Mouse (Mus musculus) MEL (cell line): Measurements from ENCODE around the gene Brsk1. TPM values are rescaled to one million over a fixed set of nuclear protein-coding genes. Genes with fewer than 3 reads are reported as not detected.

Experiments
- DNase-seq: peaks from one replicate; pipeline ENCODE4 v3.0.0; 2011; ENCODE audit warnings: low read depth, low spot score
- H3K27ac ChIP-seq: 2 replicates; pipeline ENCODE4 v1.5.1; 2012; ENCODE audit warnings: low read depth, mild to moderate bottlenecking, control low read depth, low read length, moderate library complexity; ENCODE audit not compliant: control insufficient read depth
- H3K27me3 ChIP-seq, 2 experiments: fragments of 150-350 bp in 1 of 2; sonication (generic) in 1 of 2; 2 replicates each; pipeline ENCODE4 v1.6.1; 2012; ENCODE audit warnings: low read length in 2 of 2, mild to moderate bottlenecking in 2 of 2, improper control_type of control experiment in 1 of 2, moderate library complexity in 1 of 2; ENCODE audit not compliant: insufficient read depth in 2 of 2, control insufficient read depth in 1 of 2
- H3K36me3 ChIP-seq, 2 experiments: 2 replicates each; pipeline ENCODE4 v1.6.1; 2012 to 2014; ENCODE audit warnings: low read length in 2 of 2, improper control_type of control experiment in 1 of 2, inconsistent platforms in 1 of 2, mild to moderate bottlenecking in 1 of 2; ENCODE audit not compliant: insufficient read depth in 2 of 2, control insufficient read depth in 1 of 2
- H3K4me1 ChIP-seq, 2 experiments: fragments of 150-350 bp in 1 of 2; sonication (generic) in 1 of 2; 2 replicates each; pipeline ENCODE4 v1.6.1; 2012; ENCODE audit warnings: low read length in 2 of 2, improper control_type of control experiment in 1 of 2, mild to moderate bottlenecking in 1 of 2; ENCODE audit not compliant: insufficient read depth in 2 of 2, control insufficient read depth in 1 of 2
- H3K4me3 ChIP-seq, 2 experiments: fragments of 150-350 bp in 1 of 2; sonication (generic) in 1 of 2; 2 replicates each; pipeline ENCODE4 v1.5.1; 2012; ENCODE audit warnings: low read depth in 2 of 2, low read length in 2 of 2, mild to moderate bottlenecking in 2 of 2, moderate library complexity in 2 of 2, control low read depth in 1 of 2, improper control_type of control experiment in 1 of 2; ENCODE audit not compliant: control insufficient read depth in 1 of 2, insufficient read depth in 1 of 2
- H3K79me2 ChIP-seq: 2 replicates; pipeline ENCODE4 v1.6.1; 2012; ENCODE audit warnings: mild to moderate bottlenecking, low read length, moderate library complexity; ENCODE audit not compliant: control insufficient read depth, poor library complexity, insufficient read depth
- H3K9ac ChIP-seq: 2 replicates; pipeline ENCODE4 v1.6.1; 2012; ENCODE audit warnings: low read depth, mild to moderate bottlenecking, control low read depth, low read length, moderate library complexity; ENCODE audit not compliant: control insufficient read depth, poor library complexity, severe bottlenecking
- H3K9me3 ChIP-seq: fragments of 150-350 bp; sonication (generic); replicated peaks from 2 replicates; pipeline ENCODE4 v1.6.1; 2012; ENCODE audit warnings: mild to moderate bottlenecking, low read length, improper control_type of control experiment, moderate library complexity; ENCODE audit not compliant: insufficient read depth
- CHD1 ChIP-seq: IDR thresholded peaks from 2 replicates; pipeline ENCODE4 v1.6.1; 2012; ENCODE audit warnings: low read depth, mild to moderate bottlenecking, inconsistent platforms, low read length, improper control_type of control experiment
- CHD2 ChIP-seq: IDR thresholded peaks from 2 replicates; pipeline ENCODE4 v1.6.1; 2011; ENCODE audit warnings: low read length, improper control_type of control experiment
- ELF1 ChIP-seq: IDR thresholded peaks from 2 replicates; pipeline ENCODE4 v1.6.1; 2014; ENCODE audit warnings: low read depth, mild to moderate bottlenecking, inconsistent platforms, low read length, improper control_type of control experiment, moderate library complexity
- GATA1 ChIP-seq: IDR thresholded peaks from 2 replicates; pipeline ENCODE4 v1.6.1; 2011; ENCODE audit warnings: low read depth, low read length, improper control_type of control experiment
- HCFC1 ChIP-seq: IDR thresholded peaks from 2 replicates; pipeline ENCODE4 v1.6.1; 2012; ENCODE audit warnings: low read depth, mild to moderate bottlenecking, inconsistent platforms, low read length, improper control_type of control experiment, moderate library complexity
- JUND ChIP-seq: IDR thresholded peaks from 2 replicates; pipeline ENCODE4 v1.6.1; 2011; ENCODE audit warnings: low read depth, mild to moderate bottlenecking, improper control_type of control experiment, low read length
- KAT2A ChIP-seq: conservative IDR thresholded peaks from 2 replicates; pipeline ENCODE4 v1.6.1; 2012; ENCODE audit warnings: low read depth, low read length, improper control_type of control experiment, inconsistent platforms
- MXI1 ChIP-seq: IDR thresholded peaks from 2 replicates; pipeline ENCODE4 v1.6.1; 2011; ENCODE audit warnings: mild to moderate bottlenecking, low read depth, low read length, improper control_type of control experiment
- NELFE ChIP-seq: IDR thresholded peaks from 2 replicates; pipeline ENCODE4 v1.6.1; 2011; ENCODE audit warnings: low read depth, low read length, improper control_type of control experiment
- NRF1 ChIP-seq: IDR thresholded peaks from 2 replicates; pipeline ENCODE4 v1.6.1; 2014; ENCODE audit warnings: low read depth, mild to moderate bottlenecking, inconsistent platforms, low read length, improper control_type of control experiment, moderate library complexity; ENCODE audit not compliant: poor library complexity, insufficient read depth, severe bottlenecking
- POLR2A ChIP-seq, 2 experiments: IDR thresholded peaks; 2 replicates each; pipeline ENCODE4 v1.6.1; 2011 to 2012; ENCODE audit warnings: low read length in 2 of 2, mild to moderate bottlenecking in 2 of 2, control low read depth in 1 of 2, improper control_type of control experiment in 1 of 2, low read depth in 1 of 2, moderate library complexity in 1 of 2; ENCODE audit not compliant: control insufficient read depth in 1 of 2, insufficient read depth in 1 of 2, poor library complexity in 1 of 2
- POLR2AphosphoS2 ChIP-seq: IDR thresholded peaks from 2 replicates; pipeline ENCODE4 v1.6.1; 2011; ENCODE audit warnings: low read length, improper control_type of control experiment
- SIN3A ChIP-seq: IDR thresholded peaks from 2 replicates; pipeline ENCODE4 v1.6.1; 2012; ENCODE audit warnings: low read length, improper control_type of control experiment, inconsistent platforms
- SMC3 ChIP-seq: IDR thresholded peaks from 2 replicates; pipeline ENCODE4 v1.6.1; 2011; ENCODE audit warnings: low read depth, low read length, improper control_type of control experiment
- TBP ChIP-seq: IDR thresholded peaks from 2 replicates; pipeline ENCODE4 v1.8.0; 2011; ENCODE audit warnings: low read depth, low read length, improper control_type of control experiment
- UBTF ChIP-seq: IDR thresholded peaks from 2 replicates; pipeline ENCODE4 v1.6.1; 2012; ENCODE audit warnings: low read depth, mild to moderate bottlenecking, inconsistent platforms, low read length, improper control_type of control experiment, moderate library complexity, borderline replicate concordance; ENCODE audit not compliant: insufficient read depth
- polyA plus RNA-seq, 2 experiments: library from polyadenylated mRNA; stranded (reverse) in 1 of 2; unstranded in 1 of 2; fragments of >175 nt in 1 of 2; fragments of >200 nt in 1 of 2; gene quantifications; 2 replicates each; pipeline versions ENCODE4 v1.2.1 to v1.2.4; 2012; ENCODE audit warnings: low replicate concordance in 2 of 2, low read depth in 1 of 2; ENCODE audit not compliant: insufficient read length in 2 of 2, insufficient read depth in 1 of 2, missing spikeins in 1 of 2
- total RNA-seq: library from RNA; depleted of rRNA; stranded (reverse); fragments of 300-350 nt; gene quantifications from 2 replicates; pipeline ENCODE4 v1.2.3, GENCODE M21; 2012

Brsk1 gene
- total and polyA plus RNA-seq, 3 experiments: 0.06 TPM; not detected in 2

GRCm38 (mm10) chr7:4739041-4739543 lies 48.7 kb downstream of the Brsk1 start:
- no peaks in the 10 kb centered on the region for H3K9me3 ChIP-seq
- TF ChIP-seq POLR2AphosphoS2: no peak
- no peak for TF ChIP-seq GATA1
- TF ChIP-seq NELFE: 0 out of 2 replicates have a peak, but pooled peaks have one; percentile 25
- H3K27ac ChIP-seq: peak overlapping the region; percentile 12; the same call in 1 of the 2 replicates
- peaks cover 0 to 4% of the 10 kb centered on the region in 2 experiments; a peak in 2 of 4 replicates for H3K36me3 ChIP-seq
- H3K79me2 ChIP-seq: no peaks in the 10 kb centered on the region; the same call in 1 of the 2 replicates
- peaks cover 2 to 10% of the 10 kb centered on the region in 2 experiments for H3K4me1 ChIP-seq
- DNase-seq: no peak
- H3K4me3 ChIP-seq: peak overlapping the region; percentile 31 to 59
- no peaks in the 10 kb centered on the region for H3K27me3 ChIP-seq
- peak overlapping the region; percentile 50 for H3K9ac ChIP-seq

GRCm38 (mm10) chr7:4739544-4740275 lies 49.3 kb downstream of the Brsk1 start, which contains the start of gene Kmt5c:
Gene Kmt5c, plus strand, starts transcription at chr7:4740115.
- Histone ChIP-seq H3K9ac (peak within 1 kb of the TSS; percentile 82), H3K79me2 (no peaks in the 10 kb centered on the region; the same call in 1 of the 2 replicates), H3K36me3 (peaks cover 0 to 4% of the 10 kb centered on the region in 2 experiments; a peak in 2 of 4 replicates), H3K27me3 (no peaks in the 10 kb centered on the region), H3K27ac (peak within 1 kb of the TSS; percentile 61), H3K4me3 (peak within 1 kb of the TSS; percentile 58 to 74), H3K4me1 (peaks cover 2 to 10% of the 10 kb centered on the region in 2 experiments), H3K9me3 (no peaks in the 10 kb centered on the region)
- DNase-seq: peak; percentile 99
- TF ChIP-seq NRF1 (peak; percentile 18; the same call in 1 of the 2 replicates), POLR2A (IDR thresholded peaks at IDR 0.05; ENCODE audit: control insufficient read depth in 1 of 2, insufficient read depth in 1 of 2, low read depth in 1 of 2, low read length in 2 of 2, poor library complexity in 1 of 2) (peak in 1 of 2 experiments; percentile 73; a peak in 2 of 4 replicates), SIN3A (peak; percentile 64), SMC3 (no peak), HCFC1 (peak; percentile 70), POLR2AphosphoS2 (peak; percentile 57; the same call in 1 of the 2 replicates), KAT2A (0 out of 2 replicates have a peak, but pooled peaks have one; percentile 45), JUND (no peak), CHD1 (no peak), CHD2 (peak; percentile 90), NELFE (peak; percentile 73; the same call in 1 of the 2 replicates), TBP (peak; percentile 95), ELF1 (peak; percentile 58), UBTF (no peak), MXI1 (peak; percentile 80)
